Mouse (Mus musculus) common myeloid progenitor, adult 5-6 weeks (primary cell): ENCODE results near the gene Megf8. TPM values are rescaled to one million over a fixed set of nuclear protein-coding genes. Genes with fewer than 3 reads are reported as not detected.

Experiments
- ATAC-seq: replicated peaks from 2 replicates; pipeline ENCODE4 v1.8.0; 2016; ENCODE audit warnings: low read depth, mild to moderate bottlenecking, moderate TSS enrichment, inconsistent platforms; ENCODE audit not compliant: poor library complexity, severe bottlenecking
- total RNA-seq: library from RNA; stranded (forward); fragments of 200-1000, 187-1606 nt; gene quantifications from 2 replicates; pipeline ENCODE4 v1.2.3, GENCODE M21; 2017

The Megf8 gene
- total RNA-seq, 1 experiment from 2014 or later = 4.9 TPM

DNA sequence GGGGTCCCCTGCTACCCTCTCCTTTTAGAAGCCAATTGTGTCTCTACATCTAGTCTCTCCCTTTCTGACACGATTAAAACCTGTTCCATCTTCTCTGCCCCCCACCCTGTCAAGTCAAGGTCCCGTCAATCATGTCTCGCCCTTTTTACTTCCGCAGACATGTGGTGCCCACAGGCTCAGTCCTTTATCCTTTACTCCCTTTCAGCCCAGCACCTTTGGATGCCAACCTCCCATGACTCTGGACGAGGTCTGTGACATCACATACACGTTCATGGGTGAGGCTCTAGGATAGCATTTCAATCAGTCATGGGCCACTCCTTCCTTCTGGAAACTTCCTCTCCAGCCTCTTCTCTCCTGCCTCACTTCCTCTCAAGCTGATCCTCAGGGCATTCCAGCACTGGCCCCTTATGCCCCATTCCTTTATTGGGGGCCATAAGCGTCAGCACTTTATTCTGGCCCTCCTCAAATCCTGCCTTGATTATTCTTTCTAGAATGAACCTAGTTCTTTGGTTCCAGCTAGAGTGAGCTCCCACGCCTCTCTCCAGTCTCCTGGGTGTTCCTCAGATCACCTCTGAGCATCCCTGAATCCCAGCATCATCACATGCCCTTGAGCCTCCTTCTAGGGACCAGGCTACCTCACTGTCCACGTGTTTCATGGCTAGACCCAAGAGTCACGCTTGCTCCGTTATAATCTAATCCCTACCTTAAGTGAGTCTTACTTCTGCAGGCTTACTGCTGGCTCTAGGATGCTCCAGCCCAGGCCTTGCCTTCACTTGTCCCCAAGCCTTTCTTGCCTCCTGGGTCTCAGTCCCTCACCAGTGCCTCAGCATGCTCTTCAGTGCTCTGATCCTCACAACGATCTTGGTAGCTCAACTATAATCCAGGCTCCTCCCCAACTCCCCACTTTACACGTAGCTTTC, 61.5 kb downstream of the Megf8 start:
- no peak for ATAC-seq

DNA sequence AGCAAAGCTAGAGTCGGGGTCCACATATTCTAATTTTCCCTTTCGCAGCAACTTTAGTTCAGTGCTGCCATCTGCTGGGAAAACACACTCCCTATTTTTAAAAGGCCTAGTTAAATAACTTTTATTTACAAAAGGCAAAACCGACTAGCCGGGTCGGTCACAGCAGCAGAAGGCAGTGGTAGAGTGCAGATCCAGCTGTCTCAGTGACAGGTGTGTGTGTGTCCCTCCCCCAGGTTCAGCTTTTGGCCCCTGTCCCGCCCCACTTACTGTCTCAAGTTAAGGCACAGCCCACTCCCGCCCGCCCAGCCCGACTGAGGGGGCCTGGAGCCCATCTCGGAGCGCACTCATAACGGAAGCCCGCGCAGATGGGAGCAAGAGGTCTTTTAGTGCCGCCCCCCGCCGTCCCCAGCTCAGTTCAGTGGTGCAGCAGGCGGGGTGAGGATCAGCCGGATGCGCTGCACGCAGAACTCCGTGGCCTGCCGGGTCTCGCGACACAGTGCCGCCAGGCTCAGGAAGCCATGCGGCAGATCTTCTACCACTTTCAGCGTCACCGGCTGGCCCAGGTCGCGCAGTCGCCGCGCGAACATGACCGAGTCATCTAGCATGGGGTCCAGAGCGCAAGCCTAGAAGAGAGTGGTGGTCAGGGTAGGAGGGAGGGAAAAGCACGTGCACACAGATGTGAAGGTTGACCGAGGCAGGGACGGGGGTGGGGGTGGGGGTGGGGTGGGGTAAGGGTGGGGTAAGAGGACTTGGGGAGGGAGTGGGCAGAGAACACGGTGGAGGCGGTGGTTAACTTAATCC, 62.8 kb downstream of the Megf8 start:
- ATAC-seq = peak; percentile 76

DNA sequence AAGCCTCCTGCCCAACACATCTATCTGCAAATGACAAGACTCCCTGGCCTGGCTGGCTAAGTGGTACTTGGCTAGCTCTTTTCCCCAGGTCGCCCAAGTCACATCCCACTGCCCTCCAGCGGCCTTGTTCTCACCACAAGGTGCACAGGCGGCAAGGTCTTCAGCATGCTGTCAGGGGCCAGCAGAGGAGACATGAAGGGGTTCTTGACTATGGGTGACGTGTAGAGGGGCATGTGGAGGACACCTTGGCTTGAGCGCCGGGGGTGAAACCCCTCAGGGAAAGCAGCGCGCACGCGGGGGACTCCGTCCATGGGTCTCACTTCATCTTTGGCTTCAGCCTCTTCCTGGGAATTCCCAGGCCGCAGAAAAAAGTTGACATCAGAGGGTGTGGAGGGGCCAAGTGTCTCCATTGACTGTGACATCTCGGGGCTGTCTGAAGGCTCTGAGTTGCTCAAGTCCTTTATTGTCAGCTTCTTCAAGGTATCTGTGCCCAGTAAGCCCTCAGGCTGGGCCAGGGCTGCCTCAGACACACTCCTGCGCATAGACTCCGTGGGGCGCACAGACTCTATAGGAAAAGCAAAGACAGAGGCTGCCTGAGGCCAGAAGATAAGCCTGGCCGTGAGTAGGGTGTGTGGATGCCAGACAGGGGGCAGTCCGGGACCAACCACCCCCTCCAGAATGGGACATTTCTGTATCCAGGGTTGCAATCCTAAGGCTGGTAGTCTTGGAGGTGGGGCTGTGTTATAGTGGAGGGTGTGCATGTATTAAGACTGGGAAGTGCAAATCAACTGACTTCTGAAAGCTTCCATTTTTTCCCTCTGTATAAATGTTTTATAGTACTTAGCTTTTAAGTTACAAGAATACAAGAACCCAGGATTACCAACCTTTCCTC, 63.7 kb downstream of the Megf8 start:
- no peak for ATAC-seq

DNA sequence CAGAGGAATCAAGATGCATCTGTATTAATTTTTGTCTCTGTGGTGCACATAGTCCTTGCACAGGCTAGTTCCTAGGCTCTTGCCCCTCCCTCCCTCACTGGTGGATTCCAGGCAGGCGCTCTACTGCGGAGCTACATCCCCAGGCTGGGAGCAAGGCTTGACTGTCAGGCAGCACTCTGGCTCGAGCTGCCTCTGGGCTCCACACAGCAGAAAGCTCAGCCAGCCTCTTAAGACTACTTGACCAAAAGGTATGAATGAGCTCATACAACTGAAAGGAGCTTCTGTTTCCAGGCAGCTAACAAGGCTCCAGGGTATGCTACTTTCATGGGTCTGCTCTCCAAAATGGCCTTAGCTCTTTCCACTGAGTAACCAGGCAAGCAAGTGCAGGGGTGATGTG, 64.3 kb downstream of the Megf8 start:
- ATAC-seq = no peak

DNA sequence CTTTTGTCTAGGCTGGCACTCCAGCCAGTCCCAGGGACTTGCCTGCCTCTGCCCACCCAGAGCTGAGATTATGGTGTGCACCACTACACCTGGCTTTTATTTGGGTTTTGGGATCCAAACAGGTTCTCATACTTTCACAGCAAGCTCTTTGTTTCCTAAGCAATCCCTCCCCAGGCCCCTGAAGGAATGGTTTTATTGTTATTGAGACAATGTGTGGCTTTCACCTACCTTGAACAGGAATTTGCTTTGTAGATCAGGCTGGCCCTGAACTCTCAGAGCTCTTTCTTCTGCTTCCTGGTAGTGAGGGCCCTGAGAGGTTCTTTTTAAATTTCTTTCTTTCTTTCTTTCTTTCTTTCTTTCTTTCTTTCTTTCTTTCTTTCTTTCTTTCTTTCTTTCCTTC, 65.6 kb downstream of the Megf8 start:
- no peak for ATAC-seq

DNA sequence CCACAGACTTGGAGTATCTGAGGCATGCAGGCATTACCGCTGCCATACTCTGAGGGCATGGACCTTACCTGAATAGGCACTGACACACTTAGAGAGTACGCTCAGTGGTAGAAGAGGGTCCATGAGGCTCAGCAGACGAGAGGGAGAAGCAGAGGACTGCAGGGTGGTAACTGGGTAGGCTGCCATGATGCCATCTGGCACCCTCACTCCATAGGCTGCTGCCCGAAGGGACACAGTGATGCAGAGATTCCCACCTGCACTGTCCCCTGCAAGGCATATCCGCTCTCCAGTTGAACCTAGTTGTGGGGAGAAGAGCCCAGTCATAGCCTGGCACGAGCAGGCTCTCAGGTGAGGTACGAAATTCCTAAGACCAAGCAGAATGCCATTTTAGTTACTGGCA, 66.4 kb downstream of the Megf8 start:
- ATAC-seq = no peak

DNA sequence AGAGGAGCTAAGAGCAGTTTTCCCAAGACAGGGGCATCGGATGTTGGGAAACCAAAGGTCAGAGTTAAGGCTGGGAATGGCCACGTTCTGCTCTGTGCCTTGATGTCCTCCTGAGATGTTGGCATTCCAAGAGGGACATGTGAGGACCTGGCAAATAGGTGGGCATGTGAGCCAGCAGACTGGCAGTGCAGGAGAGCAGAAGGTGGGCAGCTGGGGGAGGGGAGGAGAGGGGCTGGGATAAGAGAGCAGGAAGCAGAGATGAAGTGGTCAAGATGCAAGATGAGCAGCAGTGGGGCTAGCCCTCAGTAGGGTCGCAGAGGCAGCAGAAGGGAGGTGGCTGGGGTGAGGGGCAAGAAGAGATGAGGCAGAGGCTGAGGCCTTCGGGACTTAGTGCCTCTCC, 66.9 kb downstream of the Megf8 start:
- ATAC-seq = no peak

DNA sequence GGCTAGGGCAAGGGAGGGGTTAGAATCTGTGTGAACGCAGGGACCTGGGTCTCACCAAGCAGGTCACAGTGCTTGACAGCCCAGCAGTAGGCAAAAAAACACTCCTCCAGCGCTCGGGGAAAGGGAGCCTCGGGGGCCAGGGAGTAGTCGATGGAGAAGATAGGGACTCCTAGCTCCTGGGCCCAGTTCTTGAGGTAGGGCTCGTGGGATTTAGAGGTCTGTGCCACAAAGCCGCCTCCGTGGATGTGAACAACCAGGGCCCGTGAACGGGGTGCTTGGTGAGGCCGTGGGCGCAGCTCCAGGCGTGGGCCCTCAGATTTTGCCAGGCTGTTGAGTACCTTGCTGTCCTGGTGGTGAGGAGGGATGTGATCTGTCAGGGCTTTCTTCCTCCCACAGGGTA, 67.4 kb downstream of the Megf8 start:
- ATAC-seq = no peak

DNA sequence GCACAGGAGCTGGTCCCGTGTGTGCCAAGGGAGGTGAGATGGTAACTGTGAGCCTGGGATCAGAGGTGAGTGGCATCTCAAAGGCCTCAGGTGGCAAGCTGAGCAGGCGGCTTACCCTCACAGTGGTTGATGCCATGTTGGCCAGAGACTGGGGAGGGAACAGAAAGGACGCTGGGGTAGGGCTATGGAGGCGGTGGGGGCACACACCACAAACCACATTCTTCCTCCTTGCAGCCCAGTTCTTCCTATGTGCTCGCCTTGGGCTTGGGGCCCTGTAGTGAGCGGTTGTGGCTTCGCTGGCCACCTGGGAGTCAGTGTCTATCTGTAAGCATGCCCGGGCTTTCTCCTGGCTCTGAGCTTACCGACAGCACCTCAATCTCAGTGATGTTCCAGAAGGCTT, 67.9 kb downstream of the Megf8 start:
- peak; percentile 62 for ATAC-seq

DNA sequence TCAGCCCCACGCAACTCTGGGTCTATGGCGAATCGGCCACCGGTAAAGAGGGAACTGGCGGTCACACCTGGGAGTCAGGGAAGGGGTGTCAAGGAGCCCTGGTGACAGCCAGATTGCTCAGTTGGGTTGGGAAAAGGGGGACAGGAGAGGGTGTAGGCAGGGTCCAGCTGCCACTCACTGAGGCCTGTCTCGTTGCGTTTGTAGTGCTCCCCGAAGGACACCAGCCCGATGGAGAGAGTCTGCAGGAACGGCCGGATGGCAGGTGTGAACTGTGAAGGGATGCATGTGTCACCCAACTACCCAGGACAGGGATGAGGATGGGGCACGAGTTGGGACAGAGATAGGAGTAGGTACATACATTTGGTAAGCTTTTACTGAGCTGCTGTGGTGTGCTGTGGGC, 68.3 kb downstream of the Megf8 start:
- ATAC-seq = no peak

DNA sequence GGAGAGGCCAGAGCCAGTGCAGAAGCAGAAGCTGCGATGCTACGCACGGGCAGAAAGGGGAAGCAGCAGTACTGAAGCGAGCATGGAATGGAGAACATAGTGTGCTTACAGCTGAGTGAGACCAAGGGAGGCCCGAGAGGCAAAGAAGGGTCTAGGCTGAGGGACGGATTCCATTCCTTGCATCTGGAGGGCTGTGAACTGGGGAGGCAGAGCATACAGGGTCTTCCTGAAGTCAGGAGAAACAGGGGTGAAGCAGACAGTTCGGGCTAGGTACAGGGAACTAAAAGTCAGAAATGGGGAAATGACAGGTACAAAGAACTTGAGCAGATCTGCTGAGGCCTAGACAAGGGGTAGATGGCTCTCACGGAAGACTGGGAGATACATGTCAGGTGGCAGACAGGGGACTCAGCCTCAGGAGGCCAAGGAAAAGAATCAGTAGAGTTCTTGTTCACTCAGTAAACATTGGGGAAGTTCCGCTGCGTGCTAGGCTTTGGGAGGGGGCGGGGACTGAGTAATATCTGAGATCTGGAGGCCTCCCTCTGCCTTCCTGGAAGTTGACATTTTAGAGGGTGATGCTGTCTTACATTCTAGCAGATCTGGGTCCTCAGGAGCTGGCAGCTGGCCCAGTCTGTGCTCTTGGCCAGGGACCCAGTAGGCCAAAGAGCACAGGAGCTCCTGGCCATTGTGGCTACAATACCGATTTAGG, 69.0 kb downstream of the Megf8 start:
- ATAC-seq = peak; percentile 45

DNA sequence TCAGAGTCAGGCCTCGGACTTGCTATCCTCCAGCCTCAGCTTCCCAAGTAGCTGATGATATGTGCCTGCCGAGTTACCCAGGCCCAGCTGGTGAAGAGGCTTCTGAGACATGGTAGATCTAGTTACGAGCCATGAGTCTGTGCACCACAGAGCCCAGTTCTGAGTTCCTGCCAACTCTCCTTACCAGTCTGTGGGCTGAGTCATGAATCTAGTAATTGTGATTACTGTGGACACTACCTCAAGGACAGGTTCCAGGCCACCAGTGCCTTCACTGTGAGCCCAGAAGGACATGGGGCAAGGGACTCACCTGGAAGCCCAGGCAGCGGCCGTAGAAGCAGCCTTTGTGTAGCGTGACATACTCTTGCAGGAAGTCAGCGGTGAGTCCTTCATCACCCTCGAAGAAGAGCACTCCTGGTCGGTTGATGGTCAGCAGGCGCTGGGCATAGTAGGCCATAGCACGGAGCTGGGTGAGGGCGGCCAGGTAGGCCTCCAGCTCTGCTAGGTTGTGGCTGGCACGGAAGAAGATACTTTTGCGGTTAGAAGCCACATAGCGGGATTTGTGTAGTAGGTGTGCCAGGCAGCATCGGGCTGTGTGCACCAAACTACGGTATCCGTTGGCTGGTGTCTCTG, 71.0 kb downstream of the Megf8 start:
- no peak for ATAC-seq

DNA sequence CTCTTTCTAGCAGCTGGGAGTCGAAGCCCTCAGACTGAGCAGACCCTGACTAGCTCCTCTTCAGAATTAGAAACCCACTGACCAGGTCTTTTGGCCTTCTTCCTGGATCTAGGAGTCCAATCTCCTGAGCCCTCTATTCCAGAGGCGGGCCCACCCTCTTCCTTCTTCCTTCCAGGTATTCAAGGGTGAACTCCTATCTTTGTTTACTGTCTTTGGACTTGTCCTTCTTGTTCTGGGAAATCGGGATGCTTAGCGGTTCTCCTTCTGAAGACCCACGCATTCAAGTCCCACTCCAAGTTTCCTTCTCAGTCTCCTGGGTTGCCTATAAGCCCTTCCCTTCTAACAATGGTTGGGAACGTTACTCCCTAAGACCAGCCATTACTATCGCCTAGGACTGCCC, 72.0 kb downstream of the Megf8 start:
- no peak for ATAC-seq

DNA sequence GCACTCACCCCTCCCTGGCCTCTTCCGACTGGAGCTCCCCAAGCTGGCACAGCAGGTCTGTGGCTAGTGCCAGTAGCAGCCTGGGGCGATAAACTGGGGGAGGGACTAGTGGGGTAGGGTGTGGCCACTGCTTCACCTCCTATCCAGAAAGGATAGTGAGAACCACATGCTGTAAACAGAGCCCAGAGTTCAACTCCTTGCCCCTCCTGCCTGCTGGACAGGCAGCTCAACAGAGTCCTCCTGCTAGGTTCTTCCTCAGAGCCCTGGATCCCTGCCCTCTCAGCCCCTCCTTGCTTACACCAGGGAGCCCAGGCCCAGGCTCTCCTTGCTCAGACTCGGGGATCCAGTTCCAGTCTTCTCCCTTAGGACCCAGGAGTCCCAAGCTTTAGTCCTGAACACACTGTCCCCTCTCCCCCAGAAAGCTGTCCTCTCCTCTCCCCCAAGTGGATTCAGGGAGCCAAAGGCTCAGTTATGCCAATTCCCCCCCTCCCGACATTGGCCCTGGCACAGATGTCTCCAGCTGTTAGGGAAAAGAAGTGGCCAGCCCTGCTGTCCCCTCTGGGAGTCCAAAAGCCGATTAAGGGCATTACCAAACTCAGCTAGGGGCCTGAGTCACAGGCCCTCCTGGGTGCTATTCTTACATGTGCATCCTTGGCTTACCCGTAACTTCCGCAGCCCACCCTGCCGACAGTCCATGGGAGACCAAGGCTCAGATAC, 73.2 kb downstream of the Megf8 start:
- ATAC-seq = peak; percentile 87

DNA sequence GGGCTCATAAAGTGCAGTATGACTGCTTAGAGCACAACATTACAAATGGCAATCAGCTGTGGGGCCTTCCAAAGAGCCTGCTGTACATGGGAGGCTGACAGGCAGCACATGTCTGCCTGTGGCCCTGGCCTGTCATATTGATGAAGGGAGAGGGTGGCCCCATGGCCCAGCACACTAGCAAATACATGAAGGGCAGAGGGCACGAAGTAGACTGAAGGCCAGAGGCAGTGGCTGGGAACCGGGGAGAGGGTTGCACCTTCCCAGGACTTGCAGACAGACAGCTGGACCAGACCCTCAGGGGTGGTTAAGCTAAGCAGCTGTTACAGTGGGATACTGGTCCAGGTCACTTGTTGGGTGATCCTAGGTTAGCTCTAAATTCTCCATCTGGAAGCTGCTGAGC, 74.0 kb downstream of the Megf8 start:
- no peak for ATAC-seq

DNA sequence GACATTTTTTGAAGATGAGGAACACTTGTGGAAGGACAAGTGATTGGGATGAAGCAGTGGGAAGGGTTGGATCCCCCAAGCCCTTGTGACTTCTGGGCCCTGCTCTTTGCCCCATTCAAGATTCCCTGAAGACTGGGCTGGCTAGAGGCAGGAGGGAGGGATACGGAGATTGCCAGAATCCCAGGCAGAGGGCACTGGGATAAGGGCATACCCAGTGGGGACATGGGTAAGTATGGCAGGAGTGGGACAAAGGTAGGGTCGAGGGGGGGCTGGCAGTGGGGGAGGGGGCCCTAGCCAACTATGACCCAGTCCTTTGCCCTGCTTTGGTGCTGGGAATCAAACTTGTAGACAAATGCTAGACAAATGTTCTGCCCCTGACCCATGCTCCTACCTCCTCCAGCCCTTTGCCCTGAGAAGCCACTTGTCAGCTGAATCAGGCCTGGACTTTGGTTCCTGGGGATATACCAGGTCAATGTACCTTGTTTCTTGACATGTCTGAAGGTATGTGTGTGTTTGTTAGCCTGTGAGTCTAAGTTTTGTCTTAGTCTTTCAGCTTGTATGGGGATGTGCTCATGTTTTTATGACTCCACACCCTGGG, 75.0 kb downstream of the Megf8 start:
- no peak for ATAC-seq

DNA sequence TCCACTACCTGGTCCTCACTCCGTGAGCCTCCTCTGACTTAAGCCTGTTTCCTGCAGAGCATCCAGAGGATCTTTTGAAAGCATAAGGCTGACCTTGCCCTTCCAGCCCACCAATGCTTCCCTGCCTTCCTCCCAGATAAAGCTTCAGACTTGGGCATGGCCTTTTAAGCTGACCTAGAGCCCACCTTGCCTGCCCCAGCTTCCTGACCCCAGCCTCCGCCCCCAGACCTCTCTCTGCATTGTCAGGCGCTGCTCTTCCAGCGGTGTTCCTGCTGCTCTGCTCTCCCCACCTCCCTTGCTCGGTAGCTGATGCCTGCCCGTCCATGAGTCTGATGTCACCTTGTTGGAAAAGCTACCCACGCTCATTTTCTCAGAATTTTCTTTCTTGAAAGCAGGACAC, 75.9 kb downstream of the Megf8 start:
- ATAC-seq = no peak

DNA sequence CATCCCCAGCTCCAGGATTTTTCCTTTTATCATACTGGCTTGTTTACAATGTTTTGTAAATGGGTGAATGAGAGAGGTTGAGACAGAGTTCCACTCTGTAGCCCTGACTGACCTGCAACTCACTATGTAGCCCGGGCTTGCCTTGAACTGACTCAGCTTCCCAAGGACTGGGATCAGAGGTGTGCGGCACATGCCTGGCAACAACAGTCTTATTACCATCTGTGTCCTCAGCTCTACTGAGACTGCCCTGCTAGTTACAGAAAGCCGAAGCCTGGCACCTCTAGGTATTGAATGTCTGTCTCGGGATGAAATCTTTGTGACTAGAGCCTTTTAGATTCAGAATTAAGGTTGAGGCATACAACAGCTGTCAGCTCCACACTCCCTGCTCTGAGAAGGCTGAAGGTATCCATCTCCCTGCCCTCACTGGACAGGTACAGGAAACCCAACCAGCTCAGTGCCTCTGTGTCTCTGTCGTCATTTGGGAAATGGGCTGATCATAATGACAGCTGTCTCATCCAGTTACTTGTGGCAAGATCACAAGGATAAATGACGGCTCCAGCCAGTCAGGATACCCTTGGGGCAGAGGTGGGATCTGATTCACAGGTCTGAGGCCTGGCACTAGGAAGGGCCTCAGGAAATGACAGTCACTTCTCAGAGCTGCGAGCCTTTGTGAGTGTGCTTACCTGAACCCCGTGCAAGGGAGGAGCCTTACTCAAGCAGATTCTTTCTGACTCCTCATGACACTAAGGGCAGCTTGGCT, 76.7 kb downstream of the Megf8 start:
- no peak for ATAC-seq
